Mouse (Mus musculus): ENCODE data around the gene Ift43.

Gene Ift43

DNA sequence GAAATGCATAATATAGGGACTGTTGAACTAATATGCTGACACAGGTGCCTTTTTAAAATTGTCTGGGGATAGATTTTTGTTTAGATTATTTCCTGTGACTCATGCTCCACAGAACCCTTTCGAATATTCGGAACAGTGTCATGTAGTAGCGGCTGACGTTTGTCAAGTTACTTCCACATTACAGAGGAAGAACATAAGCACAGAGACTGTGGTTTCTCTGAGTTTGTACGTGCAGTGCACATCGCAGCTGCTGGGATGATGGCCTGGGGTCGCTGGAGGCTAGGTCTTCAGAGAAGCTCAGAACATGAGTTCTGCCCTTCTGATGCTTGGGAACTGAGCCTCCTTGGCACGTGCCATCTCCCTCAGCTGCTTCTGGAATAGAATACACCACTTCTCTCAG, 35.0 kb upstream of the Ift43 start:
- H3K4me1 ChIP-seq (replicated peaks; ENCODE audit: low read depth, low read length): no peaks in the 10 kb centered on the region
- peaks cover 4% of the 10 kb centered on the region; the same call in 1 of the 2 replicates for H3K9me3 ChIP-seq (ENCODE audit: low read length)
- no peak overlapping the region for H3K4me3 ChIP-seq (replicated peaks; ENCODE audit: low read length)
- H3K36me3 ChIP-seq (ENCODE audit: insufficient read depth, low read length): no peaks in the 10 kb centered on the region
- no peaks in the 10 kb centered on the region for H3K27me3 ChIP-seq (ENCODE audit: insufficient read depth, low read length)
- no peak for TF ChIP-seq CTCF (conservative IDR thresholded peaks at IDR 0.05; ENCODE audit: low read length)
- TF ChIP-seq NANOG (IDR thresholded peaks at IDR 0.05; ENCODE audit: borderline replicate concordance, low read length): no peak
- no peak for TF ChIP-seq POU5F1 (IDR thresholded peaks at IDR 0.05; ENCODE audit: borderline replicate concordance, low read length)

DNA sequence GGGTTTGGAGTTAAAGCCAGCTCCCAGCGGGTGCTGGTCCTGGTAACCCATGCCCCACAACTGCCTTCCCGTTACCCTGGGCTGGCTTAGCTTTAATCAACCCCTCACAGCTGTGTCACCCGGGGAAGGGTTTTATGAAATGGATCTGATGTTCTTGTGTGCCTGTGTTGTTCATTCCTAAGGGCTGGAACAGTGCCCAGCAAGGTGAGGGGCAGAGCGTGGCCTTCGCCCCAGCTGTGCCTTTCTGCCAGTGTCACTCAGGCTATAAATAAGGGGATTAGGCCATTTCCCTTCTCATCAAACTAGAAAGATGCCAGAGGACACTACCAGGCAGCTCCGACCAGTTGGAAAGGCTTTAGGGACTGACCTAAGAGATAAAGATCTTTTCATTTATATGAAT, 32.5 kb upstream of the Ift43 start:
- no peak for TF ChIP-seq CTCF (conservative IDR thresholded peaks at IDR 0.05; ENCODE audit: low read length)
- TF ChIP-seq NANOG (IDR thresholded peaks at IDR 0.05; ENCODE audit: borderline replicate concordance, low read length): no peak
- TF ChIP-seq POU5F1 (IDR thresholded peaks at IDR 0.05; ENCODE audit: borderline replicate concordance, low read length): no peak
- Histone ChIP-seq H3K4me3 (replicated peaks; ENCODE audit: low read length) (no peak overlapping the region), H3K36me3 (ENCODE audit: insufficient read depth, low read length) (no peaks in the 10 kb centered on the region), H3K27me3 (ENCODE audit: insufficient read depth, low read length) (no peaks in the 10 kb centered on the region), H3K9me3 (ENCODE audit: low read length) (no peaks in the 10 kb centered on the region), H3K4me1 (replicated peaks; ENCODE audit: low read depth, low read length) (no peaks in the 10 kb centered on the region)

GRCm38 (mm10) chr12:86051477-86051876, 30.9 kb upstream of the Ift43 start:
- H3K4me1 ChIP-seq (replicated peaks; ENCODE audit: low read depth, low read length): no peaks in the 10 kb centered on the region
- no peak overlapping the region for H3K4me3 ChIP-seq (replicated peaks; ENCODE audit: low read length)
- H3K27me3 ChIP-seq (ENCODE audit: insufficient read depth, low read length): no peaks in the 10 kb centered on the region
- no peak for TF ChIP-seq CTCF (conservative IDR thresholded peaks at IDR 0.05; ENCODE audit: low read length)
- TF ChIP-seq POU5F1 (IDR thresholded peaks at IDR 0.05; ENCODE audit: borderline replicate concordance, low read length): no peak
- no peak for TF ChIP-seq NANOG (IDR thresholded peaks at IDR 0.05; ENCODE audit: borderline replicate concordance, low read length)
- no peaks in the 10 kb centered on the region for H3K9me3 ChIP-seq (ENCODE audit: low read length)
- no peaks in the 10 kb centered on the region for H3K36me3 ChIP-seq (ENCODE audit: insufficient read depth, low read length)

GRCm38 (mm10) chr12:86055306-86055705, 27.0 kb upstream of the Ift43 start:
- Histone ChIP-seq H3K36me3 (ENCODE audit: insufficient read depth, low read length) (no peaks in the 10 kb centered on the region), H3K27me3 (ENCODE audit: insufficient read depth, low read length) (no peaks in the 10 kb centered on the region), H3K4me1 (replicated peaks; ENCODE audit: low read depth, low read length) (no peaks in the 10 kb centered on the region), H3K9me3 (ENCODE audit: low read length) (no peaks in the 10 kb centered on the region), H3K4me3 (replicated peaks; ENCODE audit: low read length) (no peak overlapping the region)
- TF ChIP-seq NANOG (IDR thresholded peaks at IDR 0.05; ENCODE audit: borderline replicate concordance, low read length) (no peak), CTCF (conservative IDR thresholded peaks at IDR 0.05; ENCODE audit: low read length) (no peak), POU5F1 (IDR thresholded peaks at IDR 0.05; ENCODE audit: borderline replicate concordance, low read length) (no peak)

DNA sequence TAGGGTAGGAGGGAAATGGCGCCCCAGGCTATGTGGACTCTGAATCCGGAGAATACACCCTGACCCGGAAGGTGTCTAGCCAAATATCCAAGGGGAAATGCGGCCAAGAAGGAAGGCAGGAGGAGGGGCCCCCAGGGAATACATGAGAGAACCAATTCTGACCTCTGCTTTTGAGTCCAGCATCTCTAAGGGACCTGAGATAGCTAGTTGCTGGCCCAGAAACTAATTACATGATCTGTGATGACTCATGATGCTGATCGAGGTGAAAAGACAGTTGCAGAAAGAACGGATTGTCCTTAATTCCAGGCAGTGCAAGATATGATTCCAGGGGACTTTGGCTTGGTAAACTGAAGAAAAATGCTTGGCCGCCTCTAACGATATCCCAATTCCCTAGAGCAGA, 25.4 kb upstream of the Ift43 start:
- no peaks in the 10 kb centered on the region for H3K27me3 ChIP-seq (ENCODE audit: insufficient read depth, low read length)
- H3K36me3 ChIP-seq (ENCODE audit: insufficient read depth, low read length): no peaks in the 10 kb centered on the region
- no peaks in the 10 kb centered on the region for H3K4me1 ChIP-seq (replicated peaks; ENCODE audit: low read depth, low read length)
- H3K4me3 ChIP-seq (replicated peaks; ENCODE audit: low read length): no peak overlapping the region
- H3K9me3 ChIP-seq (ENCODE audit: low read length): no peaks in the 10 kb centered on the region
- TF ChIP-seq NANOG (IDR thresholded peaks at IDR 0.05; ENCODE audit: borderline replicate concordance, low read length) (no peak), CTCF (conservative IDR thresholded peaks at IDR 0.05; ENCODE audit: low read length) (no peak), POU5F1 (IDR thresholded peaks at IDR 0.05; ENCODE audit: borderline replicate concordance, low read length) (no peak)

GRCm38 (mm10) chr12:86057516-86057915, 24.8 kb upstream of the Ift43 start:
- H3K36me3 ChIP-seq (ENCODE audit: insufficient read depth, low read length): no peaks in the 10 kb centered on the region
- no peak overlapping the region for H3K4me3 ChIP-seq (replicated peaks; ENCODE audit: low read length)
- TF ChIP-seq POU5F1 (IDR thresholded peaks at IDR 0.05; ENCODE audit: borderline replicate concordance, low read length) (no peak), NANOG (IDR thresholded peaks at IDR 0.05; ENCODE audit: borderline replicate concordance, low read length) (no peak), CTCF (conservative IDR thresholded peaks at IDR 0.05; ENCODE audit: low read length) (no peak)
- no peaks in the 10 kb centered on the region for H3K27me3 ChIP-seq (ENCODE audit: insufficient read depth, low read length)
- H3K9me3 ChIP-seq (ENCODE audit: low read length): no peaks in the 10 kb centered on the region
- H3K4me1 ChIP-seq (replicated peaks; ENCODE audit: low read depth, low read length): no peaks in the 10 kb centered on the region

GRCm38 (mm10) chr12:86059341-86059740, 23.0 kb upstream of the Ift43 start:
- no peak overlapping the region for H3K4me3 ChIP-seq (replicated peaks; ENCODE audit: low read length)
- no peaks in the 10 kb centered on the region for H3K36me3 ChIP-seq (ENCODE audit: insufficient read depth, low read length)
- no peaks in the 10 kb centered on the region; the same call in 1 of the 2 replicates for H3K27me3 ChIP-seq (ENCODE audit: insufficient read depth, low read length)
- H3K9me3 ChIP-seq (ENCODE audit: low read length): no peaks in the 10 kb centered on the region
- H3K4me1 ChIP-seq (replicated peaks; ENCODE audit: low read depth, low read length): no peaks in the 10 kb centered on the region
- no peak for TF ChIP-seq CTCF (conservative IDR thresholded peaks at IDR 0.05; ENCODE audit: low read length)
- no peak for TF ChIP-seq POU5F1 (IDR thresholded peaks at IDR 0.05; ENCODE audit: borderline replicate concordance, low read length)
- no peak for TF ChIP-seq NANOG (IDR thresholded peaks at IDR 0.05; ENCODE audit: borderline replicate concordance, low read length)

DNA sequence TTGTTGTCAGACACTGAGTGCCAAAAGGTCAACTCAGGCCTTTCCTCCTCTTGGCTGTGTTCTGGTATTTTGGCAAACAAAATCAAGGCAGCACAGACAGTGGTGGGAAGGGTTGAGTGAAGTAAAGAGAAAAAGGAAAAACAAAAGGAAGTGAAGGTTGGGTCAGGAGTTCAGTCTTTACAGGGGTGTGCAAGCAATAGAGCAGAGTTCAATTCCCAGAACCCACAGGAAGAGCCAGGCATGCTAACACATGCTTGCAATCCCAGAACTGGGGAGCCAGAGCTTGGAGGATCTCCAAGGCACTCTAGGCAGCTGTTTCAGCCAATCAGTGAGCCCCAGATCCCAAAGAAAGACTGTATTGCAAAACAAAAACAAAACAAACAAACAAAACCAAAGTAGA, 17.5 kb upstream of the Ift43 start:
- Histone ChIP-seq H3K36me3 (ENCODE audit: insufficient read depth, low read length) (no peaks in the 10 kb centered on the region), H3K27me3 (ENCODE audit: insufficient read depth, low read length) (peaks cover 20% of the 10 kb centered on the region), H3K9me3 (ENCODE audit: low read length) (no peaks in the 10 kb centered on the region), H3K4me3 (replicated peaks; ENCODE audit: low read length) (no peak overlapping the region), H3K4me1 (replicated peaks; ENCODE audit: low read depth, low read length) (peaks cover 8% of the 10 kb centered on the region)
- TF ChIP-seq CTCF (conservative IDR thresholded peaks at IDR 0.05; ENCODE audit: low read length) (no peak), POU5F1 (IDR thresholded peaks at IDR 0.05; ENCODE audit: borderline replicate concordance, low read length) (no peak), NANOG (IDR thresholded peaks at IDR 0.05; ENCODE audit: borderline replicate concordance, low read length) (no peak)

GRCm38 (mm10) chr12:86071432-86071831, 10.9 kb upstream of the Ift43 start:
- no peak overlapping the region for H3K4me3 ChIP-seq (replicated peaks; ENCODE audit: low read length)
- no peak for TF ChIP-seq CTCF (conservative IDR thresholded peaks at IDR 0.05; ENCODE audit: low read length)
- no peak for TF ChIP-seq NANOG (IDR thresholded peaks at IDR 0.05; ENCODE audit: borderline replicate concordance, low read length)
- TF ChIP-seq POU5F1 (IDR thresholded peaks at IDR 0.05; ENCODE audit: borderline replicate concordance, low read length): no peak

More at GRCm38 (mm10) chr12:86071432-86071831, 10.9 kb upstream of the Ift43 start:
- Histone ChIP-seq H3K27me3 (ENCODE audit: insufficient read depth, low read length) (peaks cover 37% of the 10 kb centered on the region), H3K9me3 (ENCODE audit: low read length) (no peaks in the 10 kb centered on the region), H3K4me1 (replicated peaks; ENCODE audit: low read depth, low read length) (peaks cover 22% of the 10 kb centered on the region), H3K36me3 (ENCODE audit: insufficient read depth, low read length) (no peaks in the 10 kb centered on the region)
